Mouse (Mus musculus) brain, embryonic 18.5 days (tissue): ENCODE measurements around the gene Ston2.

ENCODE experiments used
- DNase-seq: peaks from one replicate; pipeline ENCODE4 v3.0.0-alpha.2; 2012; ENCODE audit warnings: low read depth, low spot score

The Ston2 gene

GRCm38 (mm10) chr12:91787959-91788437 is at the start of gene Ston2:
Ston2 (minus strand) TSS chr12:91788387.
- DNase-seq = no peak

- no peak for DNase-seq
These were observed 49.3 kb upstream of the Ston2 start for GRCm38 (mm10) chr12:91837401-91838065.

GRCm38 (mm10) chr12:91833939-91834333 is 45.7 kb upstream of the Ston2 start:
- DNase-seq = no peak

GRCm38 (mm10) chr12:91833237-91833938 is 45.2 kb upstream of the Ston2 start:
- no peak for DNase-seq

- DNase-seq = no peak
These were observed 43.2 kb upstream of the Ston2 start for GRCm38 (mm10) chr12:91831410-91831809.

GRCm38 (mm10) chr12:91820461-91820860 is 32.3 kb upstream of the Ston2 start:
- DNase-seq = no peak

- DNase-seq = no peak
These were observed 30.5 kb upstream of the Ston2 start for GRCm38 (mm10) chr12:91818726-91819125.

GRCm38 (mm10) chr12:91815990-91816389 is 27.8 kb upstream of the Ston2 start:
- DNase-seq = no peak

- DNase-seq = no peak
These were observed 27.4 kb upstream of the Ston2 start for GRCm38 (mm10) chr12:91815552-91815951.

- no peak for DNase-seq
These were observed 20.7 kb upstream of the Ston2 start for GRCm38 (mm10) chr12:91808911-91809310.

- DNase-seq = no peak
These were observed 19.6 kb upstream of the Ston2 start for GRCm38 (mm10) chr12:91807761-91808160.

- DNase-seq = no peak
These were observed 18.9 kb upstream of the Ston2 start for GRCm38 (mm10) chr12:91807095-91807494.

- no peak for DNase-seq
These were observed 16.1 kb upstream of the Ston2 start for GRCm38 (mm10) chr12:91804262-91804661.

GRCm38 (mm10) chr12:91803207-91803932 is 15.2 kb upstream of the Ston2 start:
- no peak for DNase-seq

- no peak for DNase-seq
These were observed 14.5 kb upstream of the Ston2 start for GRCm38 (mm10) chr12:91802586-91803206.

GRCm38 (mm10) chr12:91800861-91801385 is 12.7 kb upstream of the Ston2 start:
- no peak for DNase-seq

- no peak for DNase-seq
These were observed 11.7 kb upstream of the Ston2 start for GRCm38 (mm10) chr12:91799821-91800335.

- no peak for DNase-seq
These were observed 11.2 kb upstream of the Ston2 start for GRCm38 (mm10) chr12:91799379-91799773.

- DNase-seq = no peak
These were observed 10.7 kb upstream of the Ston2 start for GRCm38 (mm10) chr12:91798720-91799378.

- no peak for DNase-seq
These were observed 8.6 kb upstream of the Ston2 start for GRCm38 (mm10) chr12:91796774-91797173.

- no peak for DNase-seq
These were observed 5.1 kb upstream of the Ston2 start for GRCm38 (mm10) chr12:91793266-91793665.
